Mouse (Mus musculus): ENCODE measurements around the gene 5830411N06Rik.

DNA sequence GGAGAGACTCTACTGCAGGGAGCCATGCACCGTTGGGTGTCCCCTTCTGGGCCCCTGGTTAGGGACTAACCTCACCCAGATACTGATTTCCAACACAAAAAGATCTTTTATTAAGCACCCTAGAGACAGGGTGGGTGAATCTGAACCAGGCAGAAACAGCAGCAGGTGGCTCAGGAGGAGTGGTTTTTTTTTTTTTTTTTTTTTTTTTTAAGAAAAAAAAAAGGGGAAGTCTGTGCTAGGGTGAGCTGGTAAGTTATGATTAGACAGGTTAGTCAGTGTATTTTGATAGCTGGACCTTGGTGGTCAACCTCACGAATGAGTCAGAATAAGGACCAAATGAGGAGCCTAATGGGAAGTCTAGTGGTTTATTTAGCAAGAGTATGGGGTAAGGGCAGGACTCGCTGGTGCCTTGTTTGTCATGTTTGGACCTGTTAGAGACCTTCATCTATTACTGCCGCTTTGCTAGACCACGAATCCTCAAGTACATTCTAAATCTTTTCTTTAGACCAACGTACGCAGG, 6.8 kb downstream of the 5830411N06Rik start:
- TF ChIP-seq TAL1 (conservative IDR thresholded peaks at IDR 0.05; ENCODE audit: low read depth, low read length) = no peak
- no peak for TF ChIP-seq CTCF (IDR thresholded peaks at IDR 0.05; ENCODE audit: low read depth, low read length)
- TF ChIP-seq GATA1 (IDR thresholded peaks at IDR 0.05; ENCODE audit: borderline replicate concordance, low read length) = no peak
- no peak for TF ChIP-seq POLR2AphosphoS5 (IDR thresholded peaks at IDR 0.05; ENCODE audit: insufficient replicate concordance, low read depth, low read length)
- no peak for TF ChIP-seq GATA2 (IDR thresholded peaks at IDR 0.05; ENCODE audit: borderline replicate concordance, low read depth, low read length)
